Mouse (Mus musculus) thymus, postnatal 10 days (tissue): ENCODE measurements around the gene Arhgap24.
A peak's percentile ranks its signal among the peaks of the same experiment; 100 is the strongest.

Source experiments
- DNase-seq, 2 experiments: peaks; one replicate each; pipeline ENCODE4 v3.0.0; 2021; ENCODE audit warnings: low spot score in 2 of 2

Arhgap24 gene

DNA sequence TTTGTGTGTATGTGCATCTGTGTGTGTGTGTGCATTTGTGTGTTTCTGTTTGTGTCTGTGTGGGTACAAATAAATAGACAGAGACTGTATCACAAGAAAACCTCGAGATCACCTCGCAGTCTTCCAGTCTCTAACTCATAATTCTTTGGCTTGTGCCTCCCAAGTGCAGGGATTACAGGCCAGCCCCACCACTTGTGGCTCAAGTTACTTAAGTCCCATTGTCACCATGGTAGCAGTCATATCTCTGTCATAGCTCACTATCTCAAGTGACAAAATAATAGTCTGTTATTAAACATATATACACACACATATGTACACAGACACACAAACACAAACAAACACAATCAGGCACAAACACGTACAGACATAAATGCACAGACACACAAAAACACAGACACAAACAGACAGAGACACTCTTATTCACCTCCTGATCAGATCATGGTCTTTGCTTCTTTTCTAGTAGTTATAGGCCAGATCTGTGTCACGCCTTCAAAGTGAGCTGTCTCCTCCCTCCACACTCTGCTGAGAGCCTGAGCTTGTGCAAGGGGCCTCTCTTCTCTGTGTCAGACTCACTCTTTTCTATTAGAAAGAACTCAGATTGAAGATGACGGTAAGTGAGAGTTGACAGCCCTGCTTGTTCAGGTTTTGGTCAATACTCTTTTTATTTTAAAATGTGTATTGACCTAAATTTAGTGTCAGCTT, 261.5 kb downstream of the Arhgap24 start:
- no peak for DNase-seq

DNA sequence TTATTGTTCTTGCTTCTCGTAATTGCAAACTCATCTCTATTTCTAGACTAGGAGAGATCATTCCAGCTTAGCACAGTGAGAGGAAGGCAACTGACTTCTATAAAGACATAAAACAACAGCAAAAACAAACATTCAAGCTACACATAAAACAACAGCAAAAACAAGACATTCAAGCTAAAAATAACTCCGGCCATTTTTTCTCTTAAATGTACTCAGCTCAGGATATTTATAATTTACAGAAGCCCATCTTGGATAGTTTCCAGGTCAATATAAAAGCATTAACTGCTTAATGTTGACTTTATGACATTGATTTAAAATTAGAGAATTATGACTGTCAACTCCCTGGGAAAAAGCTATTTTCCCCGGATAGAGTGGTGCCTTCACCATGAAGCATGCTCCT, 262.2 kb downstream of the Arhgap24 start:
- DNase-seq: no peak

DNA sequence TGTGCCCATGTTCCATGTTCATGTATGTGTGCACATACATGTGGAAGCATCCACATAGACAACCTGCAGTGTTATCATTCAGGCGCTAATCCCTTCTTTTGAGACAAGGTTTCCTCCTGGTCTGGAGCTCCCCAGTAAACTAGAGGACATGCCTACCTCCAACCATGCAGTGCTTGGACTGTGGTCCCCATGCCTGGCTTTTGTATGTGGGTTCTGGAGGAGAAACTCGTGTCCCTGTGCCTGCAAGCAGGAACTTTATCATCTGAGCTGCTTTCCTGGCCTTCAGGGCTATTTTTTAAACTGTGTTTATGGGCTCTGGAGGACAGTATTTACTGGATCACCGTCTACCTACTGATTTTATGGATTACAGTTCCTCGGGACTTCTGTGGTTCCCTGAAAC, 262.9 kb downstream of the Arhgap24 start:
- DNase-seq: no peak

DNA sequence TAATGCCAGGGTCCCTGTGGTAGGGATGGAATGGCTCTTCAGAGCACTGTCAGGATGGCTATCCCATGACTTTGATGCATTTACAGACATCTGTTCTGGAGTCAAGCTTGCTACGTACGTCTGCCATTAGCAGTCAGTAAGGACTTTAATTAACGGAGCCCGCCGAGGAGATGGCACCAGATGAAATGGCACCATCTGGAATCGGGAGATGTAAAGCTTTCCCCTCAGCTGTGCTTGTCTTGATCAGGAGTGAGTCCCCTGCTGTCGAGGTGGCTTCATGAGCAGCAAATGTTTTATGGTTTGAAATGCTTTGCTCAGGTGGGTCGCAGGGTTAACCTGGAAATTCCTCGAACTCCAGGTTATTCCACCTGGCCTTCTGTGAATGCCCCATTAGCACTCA, 267.0 kb downstream of the Arhgap24 start:
- DNase-seq: no peak

DNA sequence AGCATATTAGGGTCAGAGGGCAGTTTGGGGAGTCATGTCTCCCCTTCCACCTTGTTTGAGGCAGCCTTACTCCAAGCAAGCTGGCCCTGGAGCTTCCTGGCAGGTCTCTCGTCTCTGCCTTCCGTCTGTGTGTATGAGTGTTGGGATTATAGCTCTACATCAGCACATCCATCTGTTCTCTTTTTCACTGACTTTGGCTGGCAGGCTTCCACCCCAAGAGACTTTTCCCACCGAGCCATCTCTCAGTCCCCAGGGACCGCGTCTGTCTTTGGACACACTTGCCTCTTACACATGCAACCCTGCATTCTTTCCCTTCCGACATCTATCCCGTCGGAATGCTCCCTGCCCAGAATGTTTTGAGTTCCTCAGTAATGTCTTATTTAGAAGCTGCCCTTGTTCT, 267.8 kb downstream of the Arhgap24 start:
- DNase-seq: no peak

DNA sequence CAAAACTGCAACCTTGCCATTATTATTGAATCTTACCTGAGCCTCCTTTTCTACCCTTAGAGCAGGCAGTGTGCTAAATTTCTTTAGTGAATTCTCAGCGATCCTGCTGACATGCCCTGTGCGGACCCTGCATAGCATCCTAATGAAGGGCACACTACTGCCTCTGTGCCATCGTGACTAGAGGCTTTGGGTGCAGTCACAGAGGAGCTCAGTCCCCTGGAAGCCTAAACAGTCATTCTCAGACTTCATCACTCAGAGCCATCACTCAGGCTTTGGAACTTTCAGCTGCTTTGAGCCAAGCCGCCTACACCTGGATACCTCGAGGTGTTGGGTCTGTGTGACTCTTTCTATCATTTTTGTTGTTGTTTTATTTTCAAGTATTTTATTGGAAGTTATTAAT, 269.5 kb downstream of the Arhgap24 start:
- no peak for DNase-seq

DNA sequence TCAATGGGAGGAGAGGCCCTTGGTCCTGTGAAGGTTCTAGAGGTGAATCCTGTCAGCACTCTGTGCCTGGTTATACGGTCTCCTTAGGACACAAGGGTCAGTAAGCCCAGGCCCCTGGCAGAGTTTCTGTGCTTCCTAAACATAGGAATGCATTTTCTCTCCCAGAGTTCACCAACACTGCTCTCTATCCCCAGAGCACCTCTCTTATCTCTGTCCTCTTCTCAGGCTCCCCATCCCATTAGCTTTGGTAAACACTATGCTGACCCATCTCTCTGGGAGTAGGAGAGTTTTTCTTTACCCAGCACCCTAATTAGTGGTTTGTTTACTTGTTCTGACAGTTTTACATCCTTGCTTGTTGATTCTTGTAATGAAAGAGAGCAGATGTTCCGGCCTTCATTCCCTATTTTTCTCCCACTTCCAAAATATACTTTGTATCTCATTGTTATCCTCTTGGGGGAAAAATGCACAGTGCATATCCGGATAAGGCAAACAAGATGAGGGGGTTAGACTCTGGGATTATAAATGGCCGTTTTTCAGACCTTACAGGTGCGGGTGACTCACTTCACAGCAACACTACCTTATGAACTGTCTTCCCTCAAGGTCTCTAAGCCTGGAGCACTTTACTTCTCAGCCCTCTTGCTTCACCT, 270.6 kb downstream of the Arhgap24 start:
- no peak for DNase-seq

DNA sequence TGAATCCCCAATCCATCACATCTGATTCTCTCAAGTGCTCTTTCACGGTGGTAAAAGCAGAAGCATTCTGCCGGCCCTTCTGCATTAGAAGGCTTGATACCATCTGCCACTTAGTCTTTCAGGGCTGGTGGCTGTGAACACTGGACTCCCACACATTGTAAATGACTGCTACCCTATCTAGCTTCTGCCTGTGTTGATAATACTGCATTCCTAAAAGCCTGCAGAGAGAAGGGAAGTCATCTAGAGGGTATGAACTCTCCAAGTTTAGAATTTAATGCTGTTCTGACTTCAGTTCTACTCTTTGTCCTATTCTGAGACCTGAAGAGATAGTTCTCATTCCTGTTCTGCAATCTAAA, 271.1 kb downstream of the Arhgap24 start:
- no peak for DNase-seq

DNA sequence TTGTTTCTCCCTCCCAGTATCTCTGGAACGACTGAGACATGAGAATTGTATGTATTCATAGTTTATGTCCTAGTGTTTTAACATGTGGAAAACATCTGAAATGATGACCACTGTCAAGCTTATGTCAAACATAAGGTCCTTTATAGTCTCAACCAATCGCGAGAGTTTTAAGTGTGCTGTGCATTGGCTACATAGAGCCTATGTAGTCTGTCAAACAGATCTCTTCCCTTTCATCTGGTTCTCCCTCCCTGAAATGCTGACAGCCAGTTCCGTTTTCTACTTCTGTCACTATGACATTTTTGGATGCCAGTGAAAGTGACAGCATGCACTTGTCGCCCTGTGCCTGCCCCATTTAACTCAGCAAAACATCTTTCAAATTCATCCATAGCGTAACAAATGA, 275.8 kb downstream of the Arhgap24 start:
- DNase-seq: no peak

DNA sequence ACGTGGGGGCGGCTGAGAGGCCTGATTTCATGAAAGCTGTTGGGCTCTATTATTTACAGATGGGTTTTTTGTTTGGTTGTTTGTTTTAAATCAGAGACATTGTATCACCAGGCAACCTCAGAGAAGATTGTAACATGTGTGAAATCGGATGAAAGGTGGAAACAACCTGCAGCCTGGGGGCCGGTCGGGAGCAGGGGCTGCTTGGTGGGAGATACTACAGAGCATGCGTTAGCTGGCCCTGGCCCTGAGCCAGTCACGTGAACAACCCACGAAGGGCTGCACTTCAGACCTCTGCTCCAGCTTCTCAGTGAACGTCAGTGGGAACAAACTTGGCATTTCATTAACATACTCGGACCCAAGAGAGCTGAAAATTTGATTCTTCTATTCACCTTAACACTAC, 284.5 kb downstream of the Arhgap24 start:
- DNase-seq: no peak

DNA sequence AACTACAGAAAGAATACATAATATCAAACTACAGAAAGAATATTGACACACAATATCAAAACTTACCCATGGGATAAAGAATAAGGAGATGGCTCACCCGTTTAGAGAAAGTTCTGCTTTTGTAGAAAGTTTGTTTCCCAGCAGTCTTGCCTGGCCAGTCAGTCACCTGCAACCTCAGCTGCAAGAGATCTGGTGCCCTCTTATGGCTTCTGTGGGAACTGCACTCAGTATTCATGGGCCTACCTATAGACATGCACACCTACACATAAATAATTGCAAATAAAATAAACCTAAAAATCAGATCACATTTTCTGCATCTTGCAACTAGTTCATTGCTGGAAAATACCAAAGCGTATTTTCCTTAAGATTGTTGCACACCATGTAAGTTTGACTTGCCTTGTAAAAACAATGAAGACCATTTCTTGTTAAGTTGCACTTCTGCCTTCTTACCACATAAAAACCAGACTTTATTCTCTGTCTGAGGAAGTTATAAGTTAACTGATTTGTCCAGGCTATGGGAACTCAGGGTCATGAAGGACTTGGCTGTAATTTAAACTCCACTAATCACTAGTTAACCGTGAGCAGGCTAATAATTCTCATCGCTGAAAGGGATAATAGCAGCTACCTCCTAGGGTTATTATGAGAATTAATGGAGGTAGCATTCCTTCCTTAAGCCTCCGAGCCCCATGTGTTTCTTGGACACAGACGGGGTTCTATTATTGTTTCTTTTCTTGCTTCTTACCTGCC, 285.3 kb downstream of the Arhgap24 start:
- peak in 1 of 2 experiments; percentile 52 for DNase-seq

DNA sequence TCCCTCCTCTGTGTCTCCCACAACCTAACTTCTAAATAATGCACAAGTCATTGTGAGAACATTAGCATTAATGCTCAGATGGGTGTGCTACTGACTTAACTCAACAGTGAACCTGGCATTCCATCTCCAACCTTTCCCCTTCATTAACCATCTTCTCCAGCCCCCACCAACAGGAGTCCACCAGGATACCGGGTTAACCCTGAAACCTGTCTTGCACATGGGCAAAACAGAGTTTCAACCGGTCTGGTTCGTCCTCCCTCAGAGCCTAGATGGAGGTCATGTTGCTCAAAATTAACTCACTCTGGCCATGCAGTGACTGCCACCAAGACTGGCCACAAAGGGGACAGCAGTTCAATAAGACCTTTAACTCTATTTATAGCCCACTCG, 285.9 kb downstream of the Arhgap24 start:
- no peak for DNase-seq

DNA sequence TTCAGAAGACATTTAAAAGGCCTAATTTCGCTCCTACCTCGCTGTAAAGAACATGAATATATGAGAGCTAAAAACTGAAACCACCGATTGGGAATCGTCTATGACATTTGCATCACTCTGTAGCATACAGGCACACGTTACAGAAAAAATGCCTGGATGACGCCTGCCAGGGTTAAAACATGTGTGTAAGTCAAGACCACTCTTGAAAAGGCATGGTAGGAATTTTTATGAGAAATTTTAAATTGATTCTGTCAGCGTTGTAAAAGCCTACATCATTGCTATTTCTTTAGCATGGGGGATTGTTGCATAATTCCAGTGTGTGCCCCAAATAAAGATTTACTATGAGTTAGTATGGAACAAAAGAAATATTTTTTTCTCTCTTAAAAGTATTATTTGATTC, 286.6 kb downstream of the Arhgap24 start:
- DNase-seq: no peak

DNA sequence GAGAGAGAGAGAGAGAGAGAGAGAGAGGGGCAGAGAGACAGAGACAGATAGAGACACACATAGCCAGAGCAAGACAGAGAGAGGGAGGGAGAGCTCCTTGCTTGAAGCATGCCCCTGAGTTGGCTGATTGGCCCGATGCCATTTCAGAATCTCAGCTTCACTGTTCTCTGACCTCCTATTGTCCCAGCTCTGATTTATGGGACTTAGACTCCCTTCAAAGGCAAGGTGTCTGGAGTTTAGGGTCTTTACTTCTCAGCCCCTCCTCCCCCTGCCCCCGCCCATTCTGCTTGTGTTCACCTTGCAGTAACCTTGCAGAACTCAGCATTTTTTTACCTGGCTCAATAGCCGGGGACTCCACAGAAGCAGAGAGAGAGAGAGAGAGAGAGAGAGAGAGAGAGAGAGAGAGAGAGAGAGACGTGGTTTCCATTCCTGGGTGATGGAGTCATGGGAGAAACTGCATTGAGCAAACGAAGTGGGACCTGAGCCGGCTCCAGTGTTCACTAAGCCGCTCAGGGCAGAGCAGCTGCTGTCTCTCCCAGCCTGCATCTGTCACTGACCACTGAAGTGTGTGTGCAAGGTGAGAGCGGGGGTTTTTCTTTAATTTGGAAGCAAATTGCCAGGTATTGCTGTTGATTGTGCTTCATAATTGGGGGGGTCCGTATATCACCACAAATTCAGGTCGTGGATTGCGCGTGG, 287.3 kb downstream of the Arhgap24 start:
- no peak for DNase-seq

DNA sequence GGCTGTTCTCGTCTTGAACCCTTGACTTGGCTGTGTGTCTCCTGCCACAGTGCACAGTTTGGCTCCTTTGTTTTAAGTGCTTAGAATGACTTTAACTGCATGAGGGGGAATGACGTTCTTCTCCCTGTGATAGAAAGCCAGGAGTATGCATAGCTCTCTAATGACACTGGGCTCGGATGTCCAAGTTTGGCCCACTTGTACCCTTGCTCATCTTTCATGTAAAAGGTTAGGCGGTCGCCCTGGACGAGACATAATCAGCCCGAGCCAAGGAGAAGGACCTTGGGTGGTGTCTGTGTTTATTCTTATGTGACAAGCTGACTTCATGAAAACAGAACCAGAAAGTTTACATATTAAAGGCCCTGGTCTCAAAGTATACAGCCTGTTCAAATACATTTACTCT, 289.4 kb downstream of the Arhgap24 start:
- no peak for DNase-seq

DNA sequence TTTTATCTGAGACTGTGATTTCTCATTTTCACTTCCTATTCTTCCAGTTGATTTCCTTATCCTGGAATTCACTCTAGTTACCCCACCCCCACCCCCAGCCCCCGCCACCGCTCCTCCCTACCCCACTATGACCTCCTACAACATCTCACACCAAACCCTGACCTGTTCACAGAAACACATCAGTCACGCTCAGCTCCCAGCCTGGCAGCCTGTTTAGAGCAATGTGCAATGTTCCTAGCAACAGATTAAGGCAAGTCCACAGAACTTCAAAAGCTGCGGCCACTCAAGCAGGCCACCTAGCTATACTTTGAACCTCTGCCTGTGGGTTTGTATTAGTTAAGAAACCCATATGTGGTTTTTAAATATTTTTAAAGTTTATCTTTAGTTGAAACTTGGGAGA, 293.3 kb downstream of the Arhgap24 start:
- DNase-seq: no peak

DNA sequence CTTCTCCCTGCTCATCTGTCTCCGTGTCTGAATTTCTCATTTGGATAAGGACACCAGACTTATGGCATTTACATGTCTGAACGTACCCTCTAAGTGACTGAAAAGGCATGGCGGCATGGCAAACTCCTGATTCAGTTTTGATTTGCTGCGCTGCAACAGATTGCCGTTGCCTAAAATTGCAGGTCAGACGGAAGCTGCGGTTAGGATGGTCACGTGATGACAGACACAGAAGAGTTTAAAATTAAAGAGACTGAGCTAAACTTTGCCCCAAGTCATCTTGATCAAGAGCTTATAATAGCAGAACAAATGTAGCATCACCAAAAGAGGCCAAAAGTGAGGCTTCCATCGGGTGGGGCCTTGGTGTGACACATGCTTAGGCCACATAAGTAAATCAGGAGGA, 296.1 kb downstream of the Arhgap24 start:
- no peak for DNase-seq

DNA sequence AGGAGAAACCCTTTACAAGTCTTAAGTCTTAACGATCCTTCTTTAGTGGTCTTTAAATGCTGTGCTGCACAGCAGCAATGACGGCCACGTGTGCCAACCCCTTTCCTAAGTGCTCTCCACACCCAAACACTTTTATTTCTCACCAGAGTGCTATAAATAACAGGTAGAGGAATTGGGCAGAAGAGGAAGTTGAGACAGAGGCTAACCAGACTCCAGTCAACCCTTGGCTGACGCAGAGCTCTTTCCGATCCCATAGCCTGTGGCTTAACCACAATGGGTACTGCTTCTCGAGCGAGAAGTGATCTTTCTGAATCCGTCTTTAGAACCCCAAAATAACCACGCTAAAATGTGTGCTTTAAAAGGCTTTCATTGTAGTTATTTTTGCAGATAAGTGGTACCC, 296.7 kb downstream of the Arhgap24 start:
- DNase-seq: no peak

DNA sequence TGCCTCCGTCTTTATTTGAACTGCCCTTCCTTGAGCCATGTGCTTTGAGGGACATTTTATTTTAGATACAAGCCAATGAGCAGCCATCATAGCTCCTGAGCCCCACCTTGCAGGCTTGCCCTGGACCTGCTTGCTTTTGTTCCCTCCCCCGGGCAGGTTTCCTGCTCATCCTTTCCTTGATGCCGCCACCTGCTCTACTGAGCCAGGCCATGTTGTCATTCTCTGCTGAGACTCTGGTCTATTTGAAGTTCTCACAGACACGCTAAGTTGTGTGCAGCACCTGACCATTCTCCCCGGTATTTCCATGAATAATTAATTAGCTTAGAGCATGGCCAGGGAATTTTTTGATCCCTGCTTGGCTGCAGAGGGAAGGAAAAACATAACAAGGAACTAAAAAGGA, 297.1 kb downstream of the Arhgap24 start:
- DNase-seq: no peak

DNA sequence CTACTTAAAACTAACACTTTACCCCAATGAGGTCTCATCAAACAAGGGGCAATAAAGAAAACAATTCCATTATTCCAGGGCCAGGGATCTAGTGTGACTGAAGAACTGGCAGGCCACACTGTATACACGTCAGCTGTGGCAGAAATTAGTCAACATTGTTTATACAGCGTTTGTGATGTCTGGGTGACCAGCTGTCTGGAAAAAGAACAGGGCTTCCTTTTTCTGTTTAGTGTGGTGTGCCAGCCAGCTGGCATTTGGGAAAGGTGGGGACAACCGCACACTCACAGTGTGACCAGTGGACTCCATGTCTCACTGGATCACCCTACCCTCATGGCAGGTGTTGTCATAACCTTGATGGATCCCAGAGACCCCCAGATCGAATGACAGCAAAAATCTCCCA, 302.4 kb downstream of the Arhgap24 start:
- DNase-seq: no peak

DNA sequence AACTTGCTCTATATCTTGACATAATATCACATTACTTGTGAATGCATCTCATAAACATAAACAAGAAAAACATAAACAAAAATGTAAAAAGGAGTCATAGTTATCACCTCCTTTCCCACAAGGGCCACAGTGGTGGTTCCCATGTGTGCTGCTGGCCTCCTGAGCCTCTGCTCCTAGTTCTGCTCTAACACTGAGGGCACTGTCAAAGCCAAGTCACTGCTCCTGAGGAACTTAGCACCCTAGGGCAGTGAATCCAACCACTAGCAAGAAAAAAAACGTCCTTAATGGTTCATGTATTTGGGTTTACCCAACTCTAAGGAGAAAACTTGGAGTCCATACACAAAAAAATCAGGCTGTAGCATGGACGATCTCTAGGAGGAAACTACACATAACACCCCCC, 304.9 kb downstream of the Arhgap24 start:
- no peak for DNase-seq

DNA sequence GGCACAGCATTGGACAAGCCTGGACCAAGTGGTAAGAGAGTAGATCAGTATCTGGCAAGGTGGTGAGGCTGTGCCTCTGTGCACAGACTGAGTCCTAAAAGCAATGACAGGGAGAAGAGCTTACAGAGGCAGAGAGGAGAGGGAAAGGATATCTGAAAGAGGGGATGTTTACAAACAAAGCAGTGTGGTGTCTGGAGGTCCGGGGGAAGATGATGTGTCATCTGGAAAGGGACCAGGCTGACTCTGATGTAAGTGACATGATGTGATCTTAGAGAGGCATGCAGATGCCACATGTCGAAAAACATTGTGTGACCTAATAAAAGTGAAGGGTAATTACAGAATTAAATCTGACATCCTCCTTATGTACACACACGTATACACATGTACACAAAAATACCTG, 307.2 kb downstream of the Arhgap24 start:
- no peak for DNase-seq

DNA sequence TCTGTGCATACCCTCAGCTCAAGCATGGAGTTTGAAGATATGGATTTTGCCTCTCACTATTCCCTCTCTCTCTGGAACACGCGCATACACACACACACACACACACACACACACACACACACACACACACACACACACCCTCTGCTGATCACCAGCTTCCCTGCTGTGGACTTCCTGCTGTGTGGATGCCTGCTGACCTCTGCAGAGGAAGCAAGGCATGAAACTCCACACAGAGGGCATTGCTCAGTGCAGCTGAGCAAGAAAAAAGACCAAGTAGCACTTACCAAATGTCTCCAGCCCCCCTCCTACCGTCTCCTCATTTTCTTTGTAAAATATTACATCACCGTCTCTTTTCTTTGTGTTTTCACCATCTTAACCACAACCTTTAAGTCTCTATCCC, 310.1 kb downstream of the Arhgap24 start:
- no peak for DNase-seq
